Mouse (Mus musculus): ENCODE results near the gene Car10.

DNA sequence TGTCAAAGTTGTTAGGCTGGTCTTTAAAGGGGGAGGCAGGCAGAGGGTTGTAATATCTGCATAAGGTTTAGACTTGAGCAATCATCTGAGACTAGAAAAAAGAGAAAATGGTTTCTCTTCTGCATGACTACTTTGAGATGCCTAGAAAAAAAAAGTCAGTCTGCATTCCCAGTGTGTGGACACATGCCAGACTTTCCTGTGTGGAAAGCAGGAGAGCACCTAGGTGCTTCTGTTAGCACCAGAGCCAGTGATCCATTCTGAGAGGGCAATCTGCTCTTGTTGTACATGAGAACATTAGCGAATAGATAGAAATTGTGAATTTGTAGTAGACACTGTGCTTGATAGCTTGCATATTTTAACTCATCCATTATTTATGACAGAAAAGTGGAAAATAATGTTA, 40.0 kb downstream of the Car10 start:
- TF ChIP-seq POLR2A (IDR thresholded peaks at IDR 0.05; ENCODE audit: borderline replicate concordance, low read depth, low read length), result no peak
- TF ChIP-seq CTCF (IDR thresholded peaks at IDR 0.05; ENCODE audit: low read depth, low read length), result no peak

Data from bone marrow macrophage, adult 2 months (primary cell).